Mouse (Mus musculus) CH12.LX (cell line): ENCODE measurements around the gene Nrap. TPM values are rescaled to one million over a fixed set of nuclear protein-coding genes. Genes with fewer than 3 reads are reported as not detected.

ENCODE experiments used
- DNase-seq: peaks from one replicate; pipeline ENCODE4 v3.0.0-alpha.2; 2013; ENCODE audit errors: extremely low read depth
- H3K27ac ChIP-seq: 2 replicates; pipeline ENCODE4 v1.5.1; 2012; ENCODE audit warnings: low read depth, mild to moderate bottlenecking, control low read depth, moderate library complexity; ENCODE audit not compliant: insufficient read depth
- H3K27me3 ChIP-seq: replicated peaks from 2 replicates; pipeline ENCODE3; 2012; ENCODE audit warnings: inconsistent platforms
- H3K36me3 ChIP-seq, 2 experiments: replicated peaks in 1 of 2; 2 replicates each; pipeline versions ENCODE3 to v1.6.1; 2012; ENCODE audit warnings: inconsistent platforms in 1 of 2, low read length in 1 of 2, mild to moderate bottlenecking in 1 of 2, mixed read lengths in 1 of 2, moderate library complexity in 1 of 2; ENCODE audit not compliant: control insufficient read depth in 1 of 2, insufficient read depth in 1 of 2
- H3K4me1 ChIP-seq, 2 experiments: 2 replicates each; pipeline ENCODE4 v1.6.1; 2012; ENCODE audit warnings: inconsistent platforms in 1 of 2, moderate library complexity in 1 of 2; ENCODE audit not compliant: insufficient read depth in 2 of 2, control insufficient read depth in 1 of 2
- H3K4me2 ChIP-seq: 2 replicates; pipeline ENCODE4 v1.6.1; 2012; ENCODE audit warnings: low read depth, mild to moderate bottlenecking, control low read depth; ENCODE audit not compliant: poor library complexity, insufficient read depth, severe bottlenecking
- H3K4me3 ChIP-seq, 3 experiments: fragments of 150-350 bp in 1 of 3; sonication (generic) in 1 of 3; replicated peaks in 1 of 3; 2 replicates each; pipeline versions ENCODE3 to v1.5.1; 2011 to 2012; ENCODE audit warnings: low read depth in 2 of 3, low read length in 2 of 3, mild to moderate bottlenecking in 2 of 3, moderate library complexity in 2 of 3, control low read depth in 1 of 3, improper control_type of control experiment in 1 of 3, inconsistent platforms in 1 of 3, mixed read lengths in 1 of 3; ENCODE audit not compliant: poor library complexity in 1 of 3
- H3K79me2 ChIP-seq: replicated peaks from 2 replicates; pipeline ENCODE4 v1.6.1; 2012; ENCODE audit warnings: mild to moderate bottlenecking, moderate library complexity; ENCODE audit not compliant: control insufficient read depth, poor library complexity, insufficient read depth, severe bottlenecking; ENCODE audit errors: extremely low read depth
- H3K9ac ChIP-seq: 2 replicates; pipeline ENCODE4 v1.6.1; 2012; ENCODE audit warnings: low read depth, mild to moderate bottlenecking, control low read depth, moderate library complexity; ENCODE audit not compliant: insufficient read depth
- H3K9me3 ChIP-seq: replicated peaks from 2 replicates; pipeline ENCODE3; 2012; ENCODE audit warnings: low read length, inconsistent platforms, mixed read lengths
- CTCF ChIP-seq, 2 experiments: IDR thresholded peaks in 1 of 2; conservative IDR thresholded peaks in 1 of 2; 2 replicates each; pipeline ENCODE4 v1.5.1; 2011 to 2012; ENCODE audit warnings: low read depth in 2 of 2, low read length in 2 of 2, improper control_type of control experiment in 1 of 2, inconsistent platforms in 1 of 2, mild to moderate bottlenecking in 1 of 2, moderate library complexity in 1 of 2
- MEF2A ChIP-seq: IDR thresholded peaks from 2 replicates; pipeline ENCODE4 v1.6.1; 2014; ENCODE audit warnings: low read depth, mild to moderate bottlenecking, inconsistent platforms, low read length, improper control_type of control experiment, borderline replicate concordance
- MYC ChIP-seq: IDR thresholded peaks from 2 replicates; pipeline ENCODE4 v1.6.1; 2011; ENCODE audit warnings: low read depth, mild to moderate bottlenecking, improper control_type of control experiment, low read length
- POLR2AphosphoS2 ChIP-seq: IDR thresholded peaks from 2 replicates; pipeline ENCODE4 v1.6.1; 2011; ENCODE audit warnings: low read depth, low read length, improper control_type of control experiment
- SIN3A ChIP-seq: IDR thresholded peaks from 2 replicates; pipeline ENCODE4 v1.6.1; 2012; ENCODE audit warnings: low read length, improper control_type of control experiment, inconsistent platforms
- USF1 ChIP-seq: IDR thresholded peaks from 2 replicates; pipeline ENCODE4 v1.6.1; 2014; ENCODE audit warnings: low read depth, mild to moderate bottlenecking, inconsistent platforms, low read length, improper control_type of control experiment
- ZKSCAN1 ChIP-seq: IDR thresholded peaks from 2 replicates; pipeline ENCODE4 v1.6.1; 2012; ENCODE audit warnings: low read depth, inconsistent platforms, low read length, improper control_type of control experiment, borderline replicate concordance
- ZMIZ1 ChIP-seq: IDR thresholded peaks from 2 replicates; pipeline ENCODE4 v1.6.1; 2012; ENCODE audit warnings: low read depth, mild to moderate bottlenecking, inconsistent platforms, low read length, improper control_type of control experiment
- ZNF384 ChIP-seq: IDR thresholded peaks from 2 replicates; pipeline ENCODE4 v1.6.1; 2012; ENCODE audit warnings: low read depth, low read length, improper control_type of control experiment, inconsistent platforms
- dilution Hi-C: fragments of 300-500 bp; cut with MboI; formaldehyde crosslinking; loops from 2 replicates; pipeline ENCODE4 v1.14.3; 2020; ENCODE audit warnings: low sequenced_read_pairs; ENCODE audit not compliant: extremely low pct_unique_long_range_greater_than_20kb, extremely low pct_ligation_motif_present
- in situ Hi-C: fragments of 300-500 bp; cut with MboI; formaldehyde crosslinking; loops from 3 replicates; pipeline ENCODE4 v1.14.3; 2019; ENCODE audit warnings: low sequenced_read_pairs, low pct_ligation_motif_present, low pct_unique_long_range_greater_than_20kb, mixed read lengths
- polyA plus RNA-seq: library from polyadenylated mRNA; unstranded; fragments of >175 nt; gene quantifications from 2 replicates; pipeline ENCODE4 v1.2.1, GENCODE M21; 2012; ENCODE audit warnings: low read depth; ENCODE audit not compliant: insufficient read length
- total RNA-seq, 2 experiments: library from RNA; depleted of rRNA; stranded (reverse); fragments of 300-350 nt in 1 of 2; fragments of >200 nt in 1 of 2; gene quantifications; 2 replicates each; pipeline ENCODE4 v1.2.3; 2012 to 2014

Gene Nrap
- total and polyA plus RNA-seq, 3 experiments, result 0.04 to 1.5 (median 0.17) TPM

GRCm38 (mm10) chr19:56385546-56385945 lies 4.3 kb downstream of the Nrap start:
- no peaks in the 10 kb centered on the region for H3K27me3 ChIP-seq
- in situ Hi-C loops, result no loop called here

GRCm38 (mm10) chr19:56381407-56381806 lies 8.4 kb downstream of the Nrap start:
- H3K36me3 ChIP-seq, result no peaks in the 10 kb centered on the region
- no peak overlapping the region for H3K4me3 ChIP-seq
- H3K27me3 ChIP-seq, result no peaks in the 10 kb centered on the region
- no peak overlapping the region for H3K27ac ChIP-seq
- no peak for DNase-seq
- dilution Hi-C loops (no loop called here), in situ Hi-C loops (no loop called here)
- TF ChIP-seq ZKSCAN1 (no peak), SIN3A (no peak), CTCF (conservative IDR thresholded peaks at IDR 0.05 in 1 of 2, IDR thresholded peaks at IDR 0.05 in 1 of 2; ENCODE audit: low read depth in 2 of 2, low read length in 2 of 2) (no peak)
- no peaks in the 10 kb centered on the region; a peak in 1 of 4 replicates for H3K4me1 ChIP-seq
- no peaks in the 10 kb centered on the region for H3K79me2 ChIP-seq
- H3K4me2 ChIP-seq, result no peak overlapping the region
- no peaks in the 10 kb centered on the region for H3K9me3 ChIP-seq
- no peak overlapping the region for H3K9ac ChIP-seq

More at GRCm38 (mm10) chr19:56385546-56385945, 4.3 kb downstream of the Nrap start:
- no peak for DNase-seq
- H3K27ac ChIP-seq, result no peak overlapping the region
- H3K9ac ChIP-seq, result no peak overlapping the region
- dilution Hi-C loops, result no loop called here
- no peak overlapping the region for H3K4me3 ChIP-seq
- no peaks in the 10 kb centered on the region for H3K36me3 ChIP-seq
- H3K4me1 ChIP-seq, result no peaks in the 10 kb centered on the region
- no peak for TF ChIP-seq ZMIZ1
- TF ChIP-seq USF1, result no peak
- 0 out of 2 replicates have a peak, but pooled peaks have one; percentile 42 for TF ChIP-seq ZNF384
- TF ChIP-seq, all 38 proteins: peak for 1
- Histone ChIP-seq H3K9me3 (no peaks in the 10 kb centered on the region), H3K4me2 (no peak overlapping the region), H3K79me2 (no peaks in the 10 kb centered on the region)

GRCm38 (mm10) chr19:56380341-56380740 lies 9.5 kb downstream of the Nrap start:
- Histone ChIP-seq H3K79me2 (no peaks in the 10 kb centered on the region), H3K4me3 (no peak overlapping the region), H3K36me3 (no peaks in the 10 kb centered on the region), H3K4me1 (no peaks in the 10 kb centered on the region; a peak in 1 of 4 replicates), H3K9me3 (no peaks in the 10 kb centered on the region), H3K9ac (no peak overlapping the region), H3K27me3 (no peaks in the 10 kb centered on the region), H3K4me2 (no peak overlapping the region), H3K27ac (no peak overlapping the region)
- no peak for DNase-seq
- dilution Hi-C loops, result no loop called here
- in situ Hi-C loops, result no loop called here
- no peak for TF ChIP-seq ZKSCAN1
- no peak for TF ChIP-seq MEF2A
- TF ChIP-seq POLR2AphosphoS2, result no peak
- TF ChIP-seq MYC, result no peak
